Mouse (Mus musculus) layer of hippocampus, adult 9-10 months (tissue): Measurements from ENCODE around the gene Hmgcll1.

Source experiments
- DNase-seq: peaks from one replicate; pipeline ENCODE4 v3.0.0; 2022; ENCODE audit warnings: low spot score

The Hmgcll1 gene

DNA sequence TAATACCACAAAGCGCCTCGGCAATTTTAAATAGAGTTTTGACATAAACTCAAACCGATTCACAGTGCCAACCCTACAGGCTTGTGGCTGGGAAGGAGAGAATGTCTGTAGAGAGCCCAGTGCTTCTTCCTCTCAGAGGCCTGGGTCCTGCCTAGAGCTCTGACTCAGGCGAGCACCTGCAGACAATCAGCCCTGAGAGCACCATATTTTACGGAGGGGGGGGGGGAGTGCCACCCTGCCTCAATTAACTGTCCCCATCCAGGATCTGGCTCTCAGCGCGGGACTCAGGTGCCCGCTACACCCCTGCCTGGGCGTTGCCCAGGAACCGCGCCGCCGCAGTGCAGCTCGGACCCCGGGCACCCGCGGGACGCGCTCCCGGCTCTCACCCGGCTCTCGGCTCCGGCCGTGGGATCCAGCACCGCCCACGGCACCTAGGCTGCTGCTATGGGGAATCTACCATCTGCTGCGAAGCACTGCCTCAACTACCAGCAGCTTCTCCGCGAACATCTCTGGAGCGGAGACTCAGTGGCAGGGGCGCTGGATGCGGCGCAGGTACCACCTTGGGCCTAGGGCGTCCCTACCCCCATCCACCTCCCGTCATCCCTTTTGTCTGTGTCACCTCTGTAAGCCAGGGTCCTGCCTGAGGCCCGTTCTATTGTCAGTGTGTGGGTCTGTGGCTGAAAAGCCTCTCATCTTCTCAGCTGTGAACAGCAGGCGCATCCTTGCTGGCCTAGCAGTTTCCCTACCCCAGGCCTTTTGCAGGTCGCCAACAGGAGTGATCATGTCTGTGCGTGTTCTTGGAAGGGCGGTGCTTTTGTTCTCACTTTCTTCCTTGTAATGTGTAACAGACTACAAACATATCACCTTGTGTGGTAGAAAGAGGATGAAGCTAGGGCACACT lies at the start of gene Hmgcll1:
TSS of gene Hmgcll1 (plus strand) at position 225 of the 901 bp plus-strand sequence.
- no peak for DNase-seq

DNA sequence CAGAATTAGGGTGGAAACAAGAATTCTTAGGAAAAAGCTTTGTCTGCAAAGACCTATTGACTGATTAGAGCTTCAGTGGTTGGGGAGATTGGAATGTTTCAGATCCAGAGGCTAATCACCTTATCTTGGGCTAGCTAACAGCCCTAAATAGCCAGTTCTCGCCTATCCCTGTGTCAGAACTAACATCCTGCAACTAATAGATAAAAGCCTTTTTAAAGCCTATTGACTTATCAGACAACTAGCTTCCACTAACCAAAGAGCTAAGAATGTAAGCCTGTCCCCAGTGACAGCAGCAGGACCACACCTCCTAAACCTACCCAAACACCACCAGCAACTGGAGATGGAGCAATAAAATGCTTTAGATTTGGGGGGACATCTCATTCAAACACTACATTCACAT lies 34.6 kb upstream of the Hmgcll1 start:
- DNase-seq, result no peak

DNA sequence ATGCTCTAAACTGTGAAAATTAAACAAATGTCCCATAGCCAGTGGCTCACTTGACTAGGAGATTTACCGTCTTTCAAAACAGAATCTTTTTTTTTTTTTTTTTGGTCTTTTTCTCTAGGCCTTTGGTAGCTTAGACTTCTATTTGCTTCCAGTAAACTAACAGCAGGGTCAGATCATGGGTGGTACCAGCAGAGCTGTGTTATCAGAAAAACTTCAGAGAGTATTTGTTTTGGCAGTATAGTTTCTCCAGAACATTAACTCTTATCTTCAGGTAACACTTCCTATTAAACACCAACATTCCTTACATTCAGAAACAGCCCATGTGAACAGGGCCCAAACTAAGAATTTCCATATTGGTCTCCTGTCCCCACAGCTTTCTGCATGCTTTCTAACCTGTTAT lies 33.5 kb upstream of the Hmgcll1 start:
- DNase-seq, result no peak

DNA sequence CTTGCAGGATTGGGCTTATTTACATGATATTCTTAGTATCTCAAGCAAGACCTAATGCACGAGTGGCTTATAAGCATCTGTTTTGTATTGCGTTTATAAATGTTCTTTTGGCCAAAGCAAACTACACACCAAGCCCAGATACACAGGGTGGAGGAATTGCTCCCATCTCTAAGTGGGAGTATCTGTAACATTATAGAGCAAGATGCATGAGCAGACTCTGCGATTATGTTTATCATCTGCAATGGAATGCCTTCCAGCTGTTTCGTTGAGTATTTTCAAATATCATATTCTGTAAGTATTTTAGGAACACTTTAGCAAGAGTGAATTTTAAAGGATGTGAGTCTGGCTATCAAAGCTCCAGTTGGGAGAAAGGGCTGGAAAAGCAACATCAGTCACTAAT lies 25.2 kb upstream of the Hmgcll1 start:
- DNase-seq, result no peak

DNA sequence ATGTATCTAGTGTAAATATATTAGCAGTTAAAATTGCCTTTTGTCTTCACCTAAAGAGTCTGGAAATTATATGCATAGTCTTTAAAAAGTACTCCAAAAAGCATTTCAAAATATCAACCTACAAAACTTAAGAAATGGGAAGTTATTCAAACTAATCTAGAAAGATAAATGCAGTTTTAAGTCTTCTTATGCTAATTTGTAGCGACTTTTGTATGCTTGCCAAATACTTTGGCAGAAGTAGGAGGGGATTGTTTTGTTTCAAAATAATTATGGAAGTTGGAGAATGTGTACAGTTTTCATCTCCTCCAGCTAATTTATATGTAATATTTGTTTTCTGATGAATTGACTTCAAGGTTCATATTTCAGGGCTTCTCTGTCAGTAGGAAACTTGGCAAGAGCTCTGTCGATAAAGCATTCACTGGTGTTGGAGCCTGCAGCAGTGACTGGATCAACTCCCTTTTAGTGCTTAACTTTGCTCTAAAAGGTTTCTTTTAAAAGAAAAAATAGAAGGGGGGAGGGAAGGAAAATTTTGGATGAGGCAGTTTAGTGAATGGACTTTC lies 15.8 kb upstream of the Hmgcll1 start:
- DNase-seq, result no peak

DNA sequence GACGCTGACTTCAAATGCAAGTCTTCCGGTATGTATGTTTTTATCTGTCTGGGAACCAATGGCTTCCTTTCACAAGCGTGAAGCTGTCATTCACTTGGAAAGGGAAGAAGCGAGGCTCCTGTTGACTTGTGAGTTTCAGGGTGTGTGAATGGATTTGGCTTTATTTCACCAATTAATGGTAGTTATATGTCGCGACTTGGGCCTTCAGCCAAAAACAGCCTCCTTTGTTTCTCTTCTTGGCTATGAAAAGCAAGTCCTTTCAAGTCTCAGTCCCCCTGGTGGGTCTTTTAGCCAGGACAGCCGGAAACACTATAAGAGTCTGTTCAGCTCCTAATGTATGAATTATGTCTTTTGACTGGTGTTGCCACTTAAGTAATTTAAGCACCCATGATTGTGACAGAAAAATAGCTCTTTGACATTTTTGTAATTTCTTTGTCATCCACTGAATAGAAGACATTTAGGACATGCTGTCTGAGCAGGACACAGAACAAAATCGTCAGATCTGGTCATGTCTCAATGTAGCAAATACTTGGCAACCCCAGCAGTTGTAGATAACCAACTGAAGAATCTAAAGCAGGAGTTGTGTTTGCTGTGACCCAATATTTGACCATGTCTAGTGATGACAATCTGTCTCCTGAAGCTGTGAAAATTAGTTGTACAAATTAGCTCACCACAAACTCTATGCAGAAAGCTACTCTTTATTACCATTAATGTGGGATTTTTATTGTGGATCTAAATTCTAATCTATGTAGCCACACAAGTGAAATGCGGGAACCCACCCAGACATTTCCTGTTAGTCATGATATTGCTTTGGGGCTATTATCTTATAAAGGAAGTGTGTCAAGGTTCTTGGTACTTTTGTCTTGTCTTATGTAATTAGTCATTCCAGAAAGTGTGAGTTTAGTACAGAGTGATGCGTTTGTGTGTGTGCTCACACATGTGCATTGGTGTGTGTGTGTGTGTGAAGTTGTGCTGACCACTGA lies 13.5 kb upstream of the Hmgcll1 start:
- no peak for DNase-seq

DNA sequence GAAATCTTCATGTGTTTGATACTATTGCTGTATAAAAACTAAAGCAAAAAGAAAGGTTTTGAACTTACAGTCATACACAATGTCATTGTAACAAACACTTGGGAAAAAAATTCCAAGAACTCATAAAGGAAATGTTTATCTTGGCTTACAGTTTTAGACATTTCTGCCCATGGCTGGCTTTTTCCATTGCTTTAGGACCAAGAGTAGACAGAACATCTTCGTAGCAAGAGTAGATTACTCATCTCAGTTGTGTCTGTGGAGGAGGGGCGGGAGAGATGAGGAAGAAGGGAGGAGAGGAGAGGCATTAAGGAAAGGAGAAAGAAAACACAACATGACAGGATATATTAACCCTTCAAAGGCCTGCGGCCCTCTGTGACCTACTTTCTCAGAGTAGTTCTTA lies 11.6 kb upstream of the Hmgcll1 start:
- DNase-seq, result no peak

DNA sequence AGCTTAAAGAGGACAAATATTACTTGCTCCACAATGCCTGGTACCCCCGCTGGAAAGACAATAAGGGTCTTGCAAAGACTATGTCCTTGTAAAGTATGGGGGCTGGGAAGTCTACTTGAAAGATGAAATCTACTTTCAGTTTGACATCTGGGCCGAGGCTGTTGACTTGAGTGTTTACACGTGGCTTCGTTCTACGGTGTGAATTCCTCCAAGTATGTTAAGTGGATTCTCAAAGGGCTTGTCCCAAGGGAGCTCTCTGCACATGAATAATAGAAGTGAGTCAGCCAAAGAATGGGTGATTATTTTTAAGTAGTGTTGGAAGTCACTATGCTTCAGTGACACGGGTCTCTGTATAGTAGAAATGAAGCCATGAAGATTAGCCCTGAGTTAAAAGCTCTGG lies 11.0 kb upstream of the Hmgcll1 start:
- DNase-seq, result no peak

DNA sequence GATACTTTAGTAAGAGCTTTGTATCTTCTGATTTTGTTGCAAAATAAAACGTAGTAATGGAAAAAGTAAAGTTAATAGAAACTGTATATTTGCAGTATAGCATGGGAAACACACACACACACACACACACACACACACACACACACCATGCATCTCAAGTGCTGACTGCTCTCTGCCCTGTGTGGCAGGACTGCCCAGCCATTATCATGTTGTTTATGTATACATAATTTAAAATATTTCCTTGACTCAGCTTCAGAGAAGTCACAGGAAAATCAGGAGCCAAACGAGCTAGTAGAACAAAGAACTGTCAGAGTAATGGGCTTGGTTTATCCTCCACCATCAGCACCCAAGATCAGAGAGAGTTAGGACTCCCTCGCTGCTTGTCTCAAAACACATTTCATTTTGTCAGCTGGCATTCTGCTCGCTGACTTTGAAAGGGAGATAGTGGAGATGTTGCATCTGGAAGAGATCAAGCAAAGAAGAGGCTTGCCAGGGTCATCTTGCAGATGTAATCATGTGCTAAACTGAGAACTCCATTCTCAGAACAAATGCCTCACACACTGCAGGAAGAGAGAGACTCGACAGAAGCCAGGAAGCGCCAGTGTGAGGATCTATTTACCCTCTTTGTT lies 7.2 kb upstream of the Hmgcll1 start:
- DNase-seq, result no peak

DNA sequence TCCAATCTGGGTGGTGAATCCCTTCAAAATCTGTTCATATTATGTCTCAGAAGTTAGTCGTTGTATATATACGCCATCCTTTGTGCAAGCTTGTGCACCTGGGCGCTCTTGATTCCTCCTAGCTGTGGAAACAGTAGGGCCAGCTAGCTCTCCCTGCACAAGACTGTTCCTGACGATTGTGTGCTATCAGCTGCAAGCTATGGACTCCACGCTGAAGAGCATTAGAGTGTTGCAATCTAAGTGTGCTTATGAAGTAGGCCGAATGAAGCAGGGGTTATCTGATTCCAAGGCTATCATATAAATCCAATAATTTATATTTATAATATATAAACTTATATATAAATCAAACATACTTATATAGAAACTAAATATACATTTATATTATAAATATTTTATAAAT lies 866 bp upstream of the Hmgcll1 start:
- DNase-seq, result no peak

DNA sequence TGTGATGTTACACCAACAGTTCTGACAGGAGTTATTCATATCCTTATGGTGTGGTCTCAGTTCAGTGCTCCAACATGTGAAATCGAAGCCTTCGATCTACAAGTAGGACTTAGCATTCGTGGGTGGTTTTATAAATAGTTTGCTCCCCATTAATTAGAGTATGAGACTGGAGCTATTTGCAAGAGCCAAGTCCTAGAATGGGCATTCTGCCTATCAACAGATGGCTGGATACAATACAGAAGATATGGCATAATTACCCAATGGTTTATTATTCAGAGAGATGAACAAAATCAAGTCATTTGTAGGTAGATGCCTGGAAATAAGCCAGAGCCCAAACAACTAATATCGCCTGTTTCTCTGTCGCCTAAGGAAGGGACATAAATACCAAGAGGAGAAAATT lies 1.3 kb downstream of the Hmgcll1 start:
- no peak for DNase-seq

DNA sequence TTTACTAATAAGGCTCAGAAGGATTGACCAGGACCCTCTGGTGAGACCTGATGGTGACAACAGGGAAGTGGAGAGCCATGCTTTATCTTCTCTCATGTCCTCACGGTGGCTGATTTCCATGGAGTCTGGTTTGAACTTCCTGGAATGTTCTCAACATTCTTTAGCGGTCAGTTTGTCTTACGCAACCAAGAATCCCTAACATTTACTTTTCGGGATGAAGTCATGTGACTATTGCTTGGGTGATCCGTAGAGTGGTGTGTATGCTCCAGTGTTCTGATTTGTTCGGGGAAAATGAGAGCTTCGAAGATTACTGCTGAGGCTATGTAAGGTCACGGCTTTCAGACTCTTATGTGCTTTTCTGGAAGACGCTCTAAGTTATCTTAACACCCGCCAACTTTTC lies 1.9 kb downstream of the Hmgcll1 start:
- no peak for DNase-seq

DNA sequence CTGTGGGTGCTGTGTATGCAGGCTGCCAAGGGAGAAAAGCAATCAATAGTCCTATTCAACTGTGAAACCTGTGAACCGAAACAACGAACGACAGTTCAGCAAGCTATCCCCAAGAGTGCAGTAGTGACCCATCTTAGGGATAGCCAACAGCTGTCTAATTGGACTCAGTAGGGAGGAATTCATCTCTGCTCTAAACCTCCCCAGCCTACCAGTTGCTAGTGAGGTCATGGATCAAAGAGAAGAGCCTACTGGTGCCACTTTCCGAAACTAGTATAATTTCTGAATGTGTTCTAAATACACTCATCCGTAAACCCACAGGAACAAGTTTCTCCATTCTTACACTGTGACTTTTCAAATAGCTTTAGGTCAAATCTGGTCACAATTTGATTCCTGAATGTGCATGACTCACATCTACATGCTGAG lies 8.9 kb downstream of the Hmgcll1 start:
- DNase-seq, result no peak

DNA sequence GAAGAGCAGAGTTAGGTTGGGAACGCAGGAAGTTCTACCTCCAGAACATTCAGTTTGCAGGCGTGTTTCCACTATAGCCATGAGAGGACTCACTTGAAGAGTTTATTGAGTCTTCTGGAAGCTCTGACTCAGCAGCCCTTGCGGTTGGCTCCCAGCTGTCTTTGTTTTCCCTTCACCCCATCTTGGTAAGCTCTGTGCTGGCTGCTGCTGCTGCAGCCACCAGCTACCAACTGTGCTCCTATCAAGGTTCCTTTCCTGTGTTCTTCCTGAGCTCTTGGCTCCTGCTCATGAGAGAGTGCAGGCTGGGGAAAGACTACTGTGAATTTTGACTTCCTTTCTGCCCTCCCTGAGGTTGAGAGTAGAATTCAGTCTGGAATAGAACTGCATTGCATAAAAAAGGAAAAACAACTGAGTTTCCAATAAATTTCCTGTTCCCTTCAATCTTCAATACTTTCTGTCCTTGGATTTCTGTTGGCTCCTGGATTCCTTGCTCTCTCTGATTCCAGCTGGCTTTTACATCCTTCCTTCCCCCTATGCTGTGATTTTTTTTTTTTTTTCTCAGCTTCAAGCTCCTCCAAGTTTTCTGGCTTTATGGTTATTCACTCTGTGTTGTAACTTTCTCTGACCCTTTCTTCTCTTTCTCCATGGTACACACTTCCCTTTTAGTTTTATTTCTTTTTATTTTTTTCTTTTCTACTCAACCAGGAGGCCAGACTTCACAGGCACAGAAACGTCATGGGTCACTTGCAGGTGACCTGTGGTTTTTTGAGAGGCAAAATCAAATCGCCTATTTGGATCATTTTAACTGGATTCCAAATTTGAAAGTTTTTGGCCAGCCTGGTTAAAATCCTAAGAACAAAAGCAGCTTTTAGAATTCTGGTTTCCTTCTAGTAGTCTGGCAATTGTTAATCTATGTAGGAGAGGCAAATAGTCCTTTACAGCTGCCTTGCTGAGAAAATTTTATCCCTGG lies 9.9 kb downstream of the Hmgcll1 start:
- DNase-seq, result no peak

DNA sequence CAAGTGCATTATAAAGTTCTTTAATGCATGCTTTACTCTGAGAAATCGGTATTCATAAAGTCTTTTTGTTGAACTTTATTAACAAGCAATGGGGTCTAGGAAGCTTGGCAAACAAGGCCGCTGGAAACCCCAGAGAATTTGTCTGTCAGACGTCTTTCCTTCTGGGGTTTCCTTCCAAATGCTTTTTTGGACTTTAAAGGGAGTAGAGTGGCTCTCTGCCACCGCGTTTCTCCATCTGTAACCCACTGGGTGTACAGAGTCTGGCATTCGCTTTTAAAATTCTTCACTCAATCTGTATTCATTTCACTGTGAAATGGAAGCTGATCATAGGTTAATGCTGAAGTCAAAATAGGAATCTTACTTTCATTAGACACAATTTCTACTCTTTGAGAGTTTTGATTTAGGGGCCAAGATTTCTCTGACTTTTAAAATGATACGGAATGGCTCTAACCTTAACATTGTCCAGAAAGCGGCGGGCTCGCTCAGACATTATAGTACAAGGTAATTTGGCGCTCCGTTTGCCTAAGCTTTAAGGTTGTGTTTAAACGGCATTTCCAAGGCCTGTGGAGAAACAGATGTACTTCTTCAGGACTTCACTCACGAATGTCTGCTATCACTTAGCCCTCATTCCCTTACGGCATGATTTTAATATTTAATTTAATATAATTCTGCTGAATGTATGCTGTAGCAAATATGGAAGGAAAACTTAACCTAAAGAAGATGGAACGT lies 15.0 kb downstream of the Hmgcll1 start:
- no peak for DNase-seq

DNA sequence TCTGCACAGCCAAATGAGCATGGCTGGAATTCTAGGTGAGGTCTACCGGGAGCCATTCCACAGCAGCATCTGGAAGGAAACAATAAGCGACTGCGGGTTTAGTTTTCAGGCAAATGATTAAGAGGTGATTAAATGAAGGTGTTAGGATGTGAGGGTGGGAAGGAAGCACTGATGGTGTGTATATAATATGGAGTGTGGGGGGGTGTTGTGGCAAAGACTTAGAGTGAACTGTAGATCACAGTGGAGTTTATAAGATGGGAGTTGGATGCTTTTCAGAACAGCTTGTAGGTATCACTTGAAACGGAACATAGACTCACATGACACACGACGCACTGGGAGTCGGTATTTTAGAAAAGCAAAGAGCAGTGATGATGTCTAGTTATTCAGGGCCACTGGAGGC lies 20.4 kb downstream of the Hmgcll1 start:
- no peak for DNase-seq

DNA sequence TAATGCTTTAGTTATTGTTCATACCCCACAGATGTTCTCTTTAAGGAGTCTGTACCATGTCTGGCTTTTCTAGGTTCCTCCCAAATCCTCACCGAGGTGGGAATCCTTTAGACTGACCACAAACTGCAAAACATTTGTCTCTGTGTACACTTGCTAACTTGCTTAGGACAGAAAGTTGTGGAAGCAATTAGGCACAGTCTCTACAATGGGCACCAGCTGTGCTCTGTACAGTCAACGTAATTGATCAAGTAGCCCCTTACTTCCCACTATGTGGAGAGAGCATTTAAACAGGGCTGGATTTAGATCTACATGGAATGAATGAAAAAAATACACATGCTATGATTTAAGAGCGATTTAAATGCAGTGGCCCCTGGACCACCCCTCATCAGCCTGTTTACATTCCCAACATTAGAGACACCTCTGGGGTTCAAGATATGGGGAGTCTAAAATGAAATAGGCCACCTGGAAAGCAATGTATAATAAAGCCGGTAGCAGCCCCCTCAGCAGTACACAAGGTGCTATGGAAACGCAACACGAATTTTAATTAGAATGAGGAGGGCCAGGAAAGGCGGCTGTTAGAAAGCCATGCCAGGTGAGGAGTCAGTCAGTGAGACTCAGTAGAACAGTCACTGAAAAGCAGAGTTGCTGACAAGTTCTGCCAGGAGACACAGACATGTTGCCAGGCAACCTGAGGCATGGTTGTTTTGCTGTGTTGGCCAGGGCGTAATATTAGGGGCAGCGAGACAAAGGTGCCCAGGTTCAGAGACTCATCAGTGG lies 23.9 kb downstream of the Hmgcll1 start:
- no peak for DNase-seq

DNA sequence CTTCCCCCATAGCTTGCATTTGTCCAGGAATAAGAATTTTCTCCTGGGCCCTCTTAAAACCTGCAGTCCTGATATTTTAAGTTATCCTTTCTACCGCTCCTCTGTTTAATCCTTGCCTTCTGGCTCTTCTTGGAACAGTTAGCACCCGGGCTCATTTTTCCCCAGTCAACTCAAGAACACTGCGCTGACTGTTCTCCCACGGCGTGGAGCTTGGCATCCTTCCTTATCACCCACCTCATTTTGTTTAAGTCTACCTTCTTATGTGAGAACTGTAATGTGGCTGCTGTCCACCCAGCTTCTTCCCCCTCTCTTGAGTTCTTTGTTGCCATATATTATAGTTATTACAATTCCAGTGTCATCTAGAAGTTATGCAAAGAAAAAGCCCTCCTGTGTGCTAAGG lies 25.1 kb downstream of the Hmgcll1 start:
- DNase-seq, result no peak

DNA sequence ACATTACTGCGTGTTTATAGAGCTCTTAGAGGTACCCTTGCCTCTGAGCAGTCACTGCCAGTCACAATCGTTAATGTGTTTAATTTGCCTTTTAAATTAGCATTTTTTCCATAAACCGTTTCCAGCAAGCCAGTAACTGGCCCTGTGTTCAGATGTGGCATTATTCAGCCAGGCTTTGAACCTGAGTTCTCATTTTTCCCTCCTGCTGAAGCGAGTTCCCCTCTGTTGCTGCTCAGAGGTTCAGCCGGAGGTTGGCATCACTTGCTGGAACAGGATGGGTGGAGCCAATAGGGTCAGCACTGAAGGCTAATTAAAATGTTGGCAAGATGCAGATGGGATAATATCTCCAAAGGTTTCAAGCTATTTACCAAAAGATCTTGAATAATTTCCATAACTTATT lies 28.7 kb downstream of the Hmgcll1 start:
- no peak for DNase-seq
